Mouse (Mus musculus) intestine, postnatal 0 days (tissue): ENCODE measurements around the gene Cacng2. TPM values are rescaled to one million over a fixed set of nuclear protein-coding genes. Genes with fewer than 3 reads are reported as not detected.

Experiments
- ATAC-seq: fragments of 200-750 bp; cut with Nextera tagmentation; 2 replicates; pipeline ENCODE4 v1.8.0; 2017; ENCODE audit warnings: mild to moderate bottlenecking, moderate TSS enrichment, moderate library complexity
- H3K27ac ChIP-seq: fragments of 300-500 bp; sonication (generic); 2 replicates; pipeline ENCODE4 v1.5.1; 2014; ENCODE audit warnings: mild to moderate bottlenecking, low read depth, low read length, moderate library complexity
- H3K27me3 ChIP-seq: fragments of 300-500 bp; sonication (generic); replicated peaks from 2 replicates; pipeline ENCODE4 v1.6.1; 2014; ENCODE audit warnings: low read length, mixed read lengths; ENCODE audit not compliant: control insufficient read depth, insufficient read depth
- H3K36me3 ChIP-seq: fragments of 300-500 bp; sonication (generic); 2 replicates; pipeline ENCODE4 v1.6.1; 2014; ENCODE audit warnings: mild to moderate bottlenecking, moderate library complexity; ENCODE audit not compliant: control insufficient read depth, insufficient read depth
- H3K4me1 ChIP-seq: fragments of 300-500 bp; sonication (generic); replicated peaks from 2 replicates; pipeline ENCODE4 v1.6.1; 2014; ENCODE audit warnings: antibody characterized with exemption, low read length, mixed read lengths; ENCODE audit not compliant: control insufficient read depth, insufficient read depth
- H3K4me2 ChIP-seq: fragments of 300-500 bp; sonication (generic); replicated peaks from 2 replicates; pipeline ENCODE4 v1.6.1; 2014; ENCODE audit warnings: low read depth, mild to moderate bottlenecking, moderate library complexity
- H3K4me3 ChIP-seq: fragments of 300-500 bp; sonication (generic); 2 replicates; pipeline ENCODE4 v1.5.1; 2014; ENCODE audit warnings: low read depth, low read length
- H3K9ac ChIP-seq: fragments of 300-500 bp; sonication (generic); 2 replicates; pipeline ENCODE4 v1.6.1; 2014; ENCODE audit warnings: mild to moderate bottlenecking, low read depth, low read length
- H3K9me3 ChIP-seq: fragments of 300-500 bp; sonication (generic); 2 replicates; pipeline ENCODE4 v1.6.1; 2016; ENCODE audit warnings: mixed run types; ENCODE audit not compliant: control insufficient read depth
- CTCF ChIP-seq: sonication (generic); IDR thresholded peaks from 2 replicates; pipeline ENCODE4 v1.5.1; 2016; ENCODE audit warnings: low read depth, mild to moderate bottlenecking, control low read depth, antibody characterized with exemption, moderate library complexity
- WGBS: fragments of 180-500 bp; shearing (Covaris S2); extraction: QIAGEN DNeasy Blood & Tissue Kit; methylation state at CpG from one replicate; pipeline ENCODE4 v1.1.7; 2014; 5-methylcytosine and 5-hydroxymethylcytosine counted together
- polyA plus RNA-seq: library from polyadenylated mRNA; unstranded; fragments of >200 nt; fragmentation: Nextera tagmentation; extraction: Ambion mirVana; gene quantifications from 2 replicates; pipeline ENCODE4 v1.2.1, GENCODE M21; 2015

The Cacng2 gene
- polyA plus RNA-seq, 1 experiment from 2014 or later: 0.05 TPM

DNA sequence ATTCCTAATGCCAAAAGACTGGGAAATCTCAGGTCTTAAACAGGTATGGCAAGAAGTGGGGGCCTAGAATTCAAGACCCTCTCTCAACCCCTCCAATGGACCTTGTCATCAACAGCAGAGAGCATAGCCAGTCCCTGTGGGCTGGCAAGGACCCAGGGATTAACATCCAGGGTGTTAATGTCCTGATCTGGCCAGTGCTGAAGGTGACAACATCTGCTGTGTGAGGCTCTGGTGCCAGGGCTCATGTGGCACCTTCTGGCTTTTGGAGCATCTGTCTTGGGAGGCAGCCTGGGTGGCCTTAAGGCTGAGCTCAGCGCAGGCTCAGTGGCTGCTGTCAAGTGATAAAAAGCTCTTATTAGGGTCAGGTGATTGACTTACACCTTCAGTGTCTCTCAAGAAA lies 62.9 kb downstream of the Cacng2 start:
- Histone ChIP-seq H3K4me3 (no peak overlapping the region), H3K27me3 (no peaks in the 10 kb centered on the region), H3K4me1 (no peaks in the 10 kb centered on the region), H3K27ac (no peak overlapping the region), H3K4me2 (no peak overlapping the region), H3K36me3 (no peaks in the 10 kb centered on the region), H3K9me3 (no peaks in the 10 kb centered on the region), H3K9ac (no peak overlapping the region)
- WGBS: 59% methylated on average over 1 of the region's 1 CpGs
- no peak for TF ChIP-seq CTCF
- no peak for ATAC-seq

DNA sequence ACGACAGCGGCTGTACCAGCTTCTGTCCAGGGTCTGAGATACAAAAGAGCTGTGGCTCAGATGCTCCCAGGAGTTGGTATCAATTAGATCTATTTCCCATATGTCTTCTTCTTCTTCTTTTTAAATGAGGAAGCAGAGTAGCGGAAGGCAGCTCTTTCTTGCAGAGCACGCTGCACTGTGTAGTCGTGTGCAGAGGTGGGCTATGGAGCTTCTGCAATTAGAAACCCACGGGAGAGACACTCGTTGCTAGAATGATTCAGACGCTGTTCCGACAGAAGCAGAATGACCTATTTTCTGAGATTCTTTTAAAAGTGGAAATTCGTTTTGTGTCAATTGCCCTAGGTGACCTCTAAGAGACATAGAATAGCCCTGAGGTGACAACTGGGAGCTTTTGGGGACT lies 69.1 kb downstream of the Cacng2 start:
- Histone ChIP-seq H3K27ac (no peak overlapping the region), H3K4me2 (no peak overlapping the region), H3K36me3 (no peaks in the 10 kb centered on the region), H3K4me3 (no peak overlapping the region), H3K9me3 (no peaks in the 10 kb centered on the region), H3K9ac (no peak overlapping the region), H3K27me3 (no peaks in the 10 kb centered on the region), H3K4me1 (no peaks in the 10 kb centered on the region)
- no peak for ATAC-seq
- TF ChIP-seq CTCF: no peak
- 82% methylated on average over 10 of the region's 10 CpGs for WGBS

- Histone ChIP-seq H3K36me3 (no peaks in the 10 kb centered on the region), H3K27ac (no peak overlapping the region), H3K9ac (no peak overlapping the region), H3K27me3 (no peaks in the 10 kb centered on the region), H3K4me3 (no peak overlapping the region), H3K4me1 (no peaks in the 10 kb centered on the region), H3K4me2 (no peak overlapping the region), H3K9me3 (no peaks in the 10 kb centered on the region)
- ATAC-seq: no peak
- no peak for TF ChIP-seq CTCF
- 72% methylated on average over 2 of the region's 2 CpGs for WGBS
Observed at GRCm38 (mm10) chr15:78049933-78050332, 69.9 kb downstream of the Cacng2 start.

DNA sequence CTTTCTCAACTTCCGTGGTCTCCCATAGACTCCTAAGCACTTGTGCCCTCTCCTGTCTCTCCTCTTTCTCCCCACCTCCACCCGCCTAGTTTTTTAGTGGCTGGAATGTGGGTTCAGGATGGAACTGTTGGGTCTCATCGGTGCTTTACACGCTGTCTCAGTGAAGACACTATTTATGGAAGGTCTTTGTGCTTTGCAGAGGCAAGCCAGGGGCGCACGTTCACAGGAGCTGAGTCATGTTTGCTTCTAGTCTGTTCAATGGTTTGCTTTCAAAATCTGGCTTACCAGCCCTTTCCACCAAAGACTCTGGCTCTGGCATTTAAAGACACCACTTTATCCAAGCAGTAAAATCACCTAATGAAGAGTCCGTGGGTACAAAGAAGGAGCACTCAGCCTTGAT lies 74.0 kb downstream of the Cacng2 start:
- Histone ChIP-seq H3K36me3 (no peaks in the 10 kb centered on the region), H3K4me1 (no peaks in the 10 kb centered on the region), H3K9ac (no peak overlapping the region), H3K27me3 (no peaks in the 10 kb centered on the region), H3K9me3 (no peaks in the 10 kb centered on the region), H3K4me2 (no peak overlapping the region), H3K27ac (no peak overlapping the region), H3K4me3 (no peak overlapping the region)
- TF ChIP-seq CTCF: no peak
- ATAC-seq: no peak
- WGBS: 62% methylated on average over 7 of the region's 7 CpGs

DNA sequence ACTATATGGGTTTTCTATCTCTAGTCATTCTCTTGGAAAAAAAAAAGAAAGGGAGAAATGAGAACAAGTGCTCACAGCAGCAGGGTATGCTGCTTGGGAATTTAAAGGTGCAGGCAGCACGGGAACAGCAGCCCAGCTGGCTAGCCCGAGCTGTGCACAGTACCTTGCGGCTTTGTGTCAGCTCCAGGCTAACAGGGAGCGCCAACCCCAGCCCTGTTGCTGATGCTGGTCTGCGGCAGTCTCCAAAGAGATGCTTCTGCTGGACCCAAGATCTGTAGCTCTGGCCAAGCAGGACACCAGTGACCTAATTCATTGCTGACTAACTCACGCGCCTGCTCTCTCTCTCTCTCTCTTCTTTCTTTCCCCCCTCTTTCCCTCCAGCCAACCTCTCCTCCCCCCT lies 74.5 kb downstream of the Cacng2 start:
- no peak overlapping the region for H3K9ac ChIP-seq
- no peaks in the 10 kb centered on the region for H3K27me3 ChIP-seq
- no peak overlapping the region for H3K4me2 ChIP-seq
- 67% methylated on average over 7 of the region's 7 CpGs for WGBS
- no peaks in the 10 kb centered on the region for H3K4me1 ChIP-seq
- no peaks in the 10 kb centered on the region for H3K9me3 ChIP-seq
- no peak for TF ChIP-seq CTCF
- no peak overlapping the region for H3K27ac ChIP-seq
- ATAC-seq: no peak
- H3K36me3 ChIP-seq: no peaks in the 10 kb centered on the region
- H3K4me3 ChIP-seq: no peak overlapping the region

DNA sequence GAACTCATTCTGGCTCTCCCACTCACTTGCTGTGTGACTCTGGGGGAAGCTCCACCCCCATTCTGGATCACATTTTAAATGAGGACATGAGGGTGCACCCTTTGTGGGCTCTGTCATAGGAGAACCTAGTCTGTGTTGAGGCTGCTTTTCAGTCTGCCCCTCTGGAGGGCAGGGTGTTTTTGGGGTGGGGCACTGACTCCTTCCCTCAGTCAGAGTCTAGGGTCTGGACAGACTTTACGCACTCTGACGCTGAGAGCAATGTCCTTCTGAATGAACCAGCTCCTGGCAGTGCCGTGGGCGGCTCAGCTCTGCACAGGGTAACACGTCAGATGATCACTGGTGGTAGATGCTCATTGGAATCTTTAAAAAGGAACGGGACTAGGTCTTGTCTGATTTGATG lies 75.0 kb downstream of the Cacng2 start:
- Histone ChIP-seq H3K27ac (no peak overlapping the region), H3K9me3 (no peaks in the 10 kb centered on the region), H3K27me3 (no peaks in the 10 kb centered on the region), H3K4me2 (no peak overlapping the region), H3K36me3 (no peaks in the 10 kb centered on the region), H3K4me3 (no peak overlapping the region), H3K9ac (no peak overlapping the region), H3K4me1 (no peaks in the 10 kb centered on the region)
- WGBS: 77% methylated on average over 6 of the region's 6 CpGs
- no peak for TF ChIP-seq CTCF
- ATAC-seq: no peak

DNA sequence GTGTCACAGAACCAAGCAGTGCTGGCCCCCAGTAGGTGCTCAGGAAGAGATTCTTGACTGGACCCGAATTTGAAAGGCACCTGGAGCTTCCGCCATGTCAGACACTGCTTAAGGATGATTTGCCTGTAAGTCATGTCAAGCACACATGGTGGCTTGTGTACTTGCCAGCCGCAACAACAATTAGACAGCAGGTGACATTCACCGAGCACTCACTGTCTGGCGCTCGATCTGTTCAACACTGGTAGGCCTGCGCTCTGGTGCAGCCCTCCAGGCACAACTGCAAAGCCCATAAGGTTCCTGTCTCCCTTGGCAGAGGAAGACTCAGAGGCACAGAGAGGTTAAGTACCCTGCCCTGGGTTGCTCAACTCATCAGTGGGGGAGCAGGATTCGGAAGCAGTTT lies 77.1 kb downstream of the Cacng2 start:
- Histone ChIP-seq H3K9me3 (no peaks in the 10 kb centered on the region), H3K27me3 (no peaks in the 10 kb centered on the region), H3K36me3 (no peaks in the 10 kb centered on the region), H3K27ac (no peak overlapping the region), H3K9ac (no peak overlapping the region), H3K4me2 (no peak overlapping the region), H3K4me1 (no peaks in the 10 kb centered on the region), H3K4me3 (no peak overlapping the region)
- WGBS: 84% methylated on average over 8 of the region's 8 CpGs
- TF ChIP-seq CTCF: no peak
- no peak for ATAC-seq
